Mouse (Mus musculus): ENCODE data around the gene Col16a1. TPM values are rescaled to one million over a fixed set of nuclear protein-coding genes. Genes with fewer than 3 reads are reported as not detected.
A peak's percentile ranks its signal among the peaks of the same experiment; 100 is the strongest.

Gene Col16a1
- total and polyA plus RNA-seq, 2 experiments from 2014 or later, result 13.1 to 19.9 TPM

DNA sequence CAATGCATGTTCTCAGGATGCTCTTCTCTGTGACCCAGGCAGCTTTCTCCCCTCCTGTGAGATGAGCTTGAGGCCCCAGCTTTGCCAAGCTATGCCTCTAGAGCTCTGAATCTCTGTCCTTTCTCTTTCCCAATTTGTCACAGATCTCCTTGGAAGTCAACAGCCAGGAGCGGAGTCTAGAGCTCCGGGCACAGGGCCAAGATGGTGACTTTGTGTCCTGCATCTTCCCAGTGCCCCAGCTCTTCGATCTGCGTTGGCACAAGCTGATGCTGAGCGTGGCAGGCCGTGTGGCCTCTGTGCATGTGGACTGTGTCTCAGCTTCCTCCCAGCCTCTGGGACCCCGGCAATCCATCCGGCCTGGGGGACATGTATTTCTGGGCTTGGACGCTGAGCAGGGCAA is 5.5 kb downstream of the Col16a1 start:
- H3K4me1 ChIP-seq (ENCODE audit: insufficient read depth, low read length), result peaks cover 30% of the 10 kb centered on the region
- 47% methylated on average over 9 of the region's 9 CpGs for WGBS
- ATAC-seq (no peak), DNase-seq (ENCODE audit: low spot score) (peak; percentile 72)
- H3K9me3 ChIP-seq (ENCODE audit: low read length), result no peaks in the 10 kb centered on the region
- H3K4me2 ChIP-seq (ENCODE audit: low read depth, low read length), result no peak overlapping the region
- no peaks in the 10 kb centered on the region for H3K36me3 ChIP-seq (ENCODE audit: insufficient read depth, low read length)
- no peak overlapping the region for H3K27ac ChIP-seq
- no peaks in the 10 kb centered on the region for H3K27me3 ChIP-seq (ENCODE audit: insufficient read depth, low read length)
- no peak for TF ChIP-seq CTCF (IDR thresholded peaks at IDR 0.05; ENCODE audit: low read depth)
- H3K4me3 ChIP-seq (ENCODE audit: low read length), result no peak overlapping the region
- H3K9ac ChIP-seq (replicated peaks; ENCODE audit: low read length), result 0 out of 2 replicates have a peak overlapping the region, but pooled peaks have one; percentile 1

GRCm38 (mm10) chr4:130054727-130055126 is 7.1 kb downstream of the Col16a1 start:
- 32% methylated on average over 1 of the region's 1 CpGs for WGBS
- no peak overlapping the region for H3K9ac ChIP-seq (replicated peaks; ENCODE audit: low read length)

DNA sequence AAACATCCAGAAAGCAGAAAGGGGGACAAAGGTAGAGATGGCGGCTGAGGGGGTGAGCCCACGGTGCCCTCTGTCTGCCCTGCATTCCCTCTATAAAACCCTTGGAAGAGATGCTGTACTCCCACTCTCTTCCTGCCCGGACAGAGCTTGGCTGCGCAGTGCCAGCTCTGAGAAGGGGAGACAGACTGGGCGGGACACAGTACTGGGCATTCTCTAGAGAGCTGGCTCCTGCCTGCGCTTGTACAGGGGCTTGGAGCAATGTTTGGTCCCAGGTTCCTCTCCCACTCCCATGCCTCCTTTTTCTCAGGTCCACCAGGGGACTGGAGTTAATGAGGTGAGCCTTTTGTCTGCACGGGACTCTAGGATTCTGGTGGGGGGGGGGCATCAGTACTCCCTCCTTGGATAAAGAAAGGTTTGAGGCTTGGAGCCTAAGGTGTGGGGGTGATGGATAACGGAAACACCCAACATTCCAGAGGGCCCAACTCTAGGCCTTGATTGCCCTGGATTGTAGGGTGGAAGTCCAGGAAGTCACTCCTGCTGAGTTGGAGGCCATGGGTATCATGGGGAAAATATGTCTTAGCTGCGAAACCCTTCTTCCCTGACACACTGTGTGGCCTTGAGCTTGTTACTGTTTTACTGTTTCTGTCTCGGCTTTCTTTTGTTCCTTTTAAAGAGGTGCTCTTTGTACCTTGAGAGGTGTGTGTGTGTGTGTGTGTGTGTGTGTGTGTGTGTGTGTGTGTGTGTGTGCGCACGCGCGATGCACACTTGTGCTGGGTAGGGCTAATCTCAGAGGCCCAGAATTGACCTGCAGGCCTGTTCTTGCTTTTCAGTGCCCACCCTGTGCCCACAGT is 7.7 kb downstream of the Col16a1 start:
- H3K4me2 ChIP-seq (ENCODE audit: low read depth, low read length), result no peak overlapping the region
- DNase-seq (ENCODE audit: low spot score) (peak; percentile 41), ATAC-seq (peak; percentile 68)
- H3K9ac ChIP-seq (replicated peaks; ENCODE audit: low read length), result 0 out of 2 replicates have a peak overlapping the region, but pooled peaks have one; percentile 21
- no peaks in the 10 kb centered on the region for H3K9me3 ChIP-seq (ENCODE audit: low read length)
- H3K36me3 ChIP-seq (ENCODE audit: insufficient read depth, low read length), result no peaks in the 10 kb centered on the region
- H3K27me3 ChIP-seq (ENCODE audit: insufficient read depth, low read length), result no peaks in the 10 kb centered on the region
- peak overlapping the region; percentile 80 for H3K27ac ChIP-seq
- no peak for TF ChIP-seq CTCF (IDR thresholded peaks at IDR 0.05; ENCODE audit: low read depth)
- H3K4me1 ChIP-seq (ENCODE audit: insufficient read depth, low read length), result peaks cover 30% of the 10 kb centered on the region
- no peak overlapping the region for H3K4me3 ChIP-seq (ENCODE audit: low read length)
- WGBS, result 70% methylated on average over 14 of the region's 14 CpGs

More at GRCm38 (mm10) chr4:130054727-130055126, 7.1 kb downstream of the Col16a1 start:
- H3K4me2 ChIP-seq (ENCODE audit: low read depth, low read length), result no peak overlapping the region
- no peaks in the 10 kb centered on the region for H3K36me3 ChIP-seq (ENCODE audit: insufficient read depth, low read length)
- H3K27ac ChIP-seq, result peak overlapping the region; percentile 80
- DNase-seq (ENCODE audit: low spot score), result peak; percentile 76
- no peaks in the 10 kb centered on the region for H3K9me3 ChIP-seq (ENCODE audit: low read length)
- no peak overlapping the region for H3K4me3 ChIP-seq (ENCODE audit: low read length)
- peaks cover 30% of the 10 kb centered on the region for H3K4me1 ChIP-seq (ENCODE audit: insufficient read depth, low read length)
- peak; percentile 80 for ATAC-seq
- TF ChIP-seq CTCF (IDR thresholded peaks at IDR 0.05; ENCODE audit: low read depth), result no peak
- H3K27me3 ChIP-seq (ENCODE audit: insufficient read depth, low read length), result no peaks in the 10 kb centered on the region

DNA sequence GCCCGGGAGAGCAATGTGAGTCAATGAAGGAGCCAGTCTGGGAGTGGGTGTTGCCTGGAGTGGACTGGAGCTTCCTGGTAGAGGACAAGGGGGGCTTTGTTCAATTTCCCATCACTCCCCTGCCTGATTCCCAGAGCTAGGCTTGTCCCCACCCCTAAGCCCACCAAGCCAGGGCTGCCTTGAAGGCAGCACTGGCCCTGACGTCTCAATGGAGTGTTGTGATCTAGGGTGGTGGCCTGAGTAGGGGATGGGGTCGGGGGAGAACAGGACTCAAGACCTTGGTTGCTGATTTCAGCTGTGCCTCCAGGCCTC is 8.3 kb downstream of the Col16a1 start:
- Histone ChIP-seq H3K4me2 (ENCODE audit: low read depth, low read length) (no peak overlapping the region), H3K27ac (peak overlapping the region; percentile 80; the same call in 1 of the 2 replicates), H3K4me3 (ENCODE audit: low read length) (no peak overlapping the region), H3K9ac (replicated peaks; ENCODE audit: low read length) (no peak overlapping the region), H3K27me3 (ENCODE audit: insufficient read depth, low read length) (no peaks in the 10 kb centered on the region), H3K36me3 (ENCODE audit: insufficient read depth, low read length) (no peaks in the 10 kb centered on the region), H3K4me1 (ENCODE audit: insufficient read depth, low read length) (peaks cover 30% of the 10 kb centered on the region), H3K9me3 (ENCODE audit: low read length) (no peaks in the 10 kb centered on the region)
- no peak for TF ChIP-seq CTCF (IDR thresholded peaks at IDR 0.05; ENCODE audit: low read depth)
- no peak for DNase-seq (ENCODE audit: low spot score)
- ATAC-seq, result peak; percentile 62
- WGBS, result 43% methylated on average over 3 of the region's 3 CpGs

DNA sequence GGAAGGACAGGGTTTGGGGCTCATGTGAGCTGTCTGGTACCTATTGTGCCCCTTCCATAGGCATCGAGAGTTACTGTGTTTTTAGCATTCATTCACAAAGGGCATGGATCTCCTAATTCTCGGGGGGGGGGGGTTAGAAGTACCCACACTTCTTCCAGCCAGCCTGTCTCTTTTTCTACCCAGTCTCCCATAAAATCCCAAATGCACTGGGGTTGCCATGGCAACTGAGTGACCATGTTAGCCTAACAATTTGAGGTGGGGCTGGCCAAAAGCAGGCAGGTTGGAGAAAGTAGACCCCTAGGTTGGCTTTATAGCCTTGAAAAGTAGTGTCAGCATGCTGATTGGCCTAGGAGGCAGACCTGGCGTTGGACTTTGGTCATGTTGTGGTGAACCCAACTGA is 8.8 kb downstream of the Col16a1 start:
- Histone ChIP-seq H3K4me1 (ENCODE audit: insufficient read depth, low read length) (peaks cover 30% of the 10 kb centered on the region), H3K27me3 (ENCODE audit: insufficient read depth, low read length) (no peaks in the 10 kb centered on the region), H3K27ac (peak overlapping the region; percentile 80; the same call in 1 of the 2 replicates), H3K9me3 (ENCODE audit: low read length) (no peaks in the 10 kb centered on the region), H3K9ac (replicated peaks; ENCODE audit: low read length) (no peak overlapping the region), H3K4me3 (ENCODE audit: low read length) (no peak overlapping the region), H3K4me2 (ENCODE audit: low read depth, low read length) (no peak overlapping the region), H3K36me3 (ENCODE audit: insufficient read depth, low read length) (no peaks in the 10 kb centered on the region)
- WGBS, result 47% methylated on average over 3 of the region's 3 CpGs
- TF ChIP-seq CTCF (IDR thresholded peaks at IDR 0.05; ENCODE audit: low read depth), result no peak
- ATAC-seq (no peak), DNase-seq (ENCODE audit: low spot score) (peak; percentile 50)

DNA sequence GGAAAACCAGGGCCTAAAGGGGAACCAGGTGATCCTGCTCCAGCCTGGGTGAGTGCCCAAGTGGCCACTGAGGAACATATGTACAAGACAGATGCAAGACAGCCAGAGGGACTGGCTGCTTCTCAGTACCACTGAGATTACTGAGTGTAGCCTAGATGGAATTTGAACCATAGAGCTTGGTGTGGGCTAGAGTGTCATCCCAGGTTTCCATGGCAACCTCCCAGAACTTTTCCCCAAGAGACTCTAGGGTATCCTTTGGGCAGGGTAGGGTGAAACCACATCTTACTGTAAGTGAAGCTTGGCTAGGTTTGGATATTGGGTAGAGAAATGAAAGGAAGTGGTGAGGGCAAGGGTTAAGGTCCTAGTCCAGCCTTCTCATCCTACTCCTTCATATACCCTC is 13.3 kb downstream of the Col16a1 start:
- H3K4me3 ChIP-seq (ENCODE audit: low read length), result no peak overlapping the region
- no peaks in the 10 kb centered on the region for H3K27me3 ChIP-seq (ENCODE audit: insufficient read depth, low read length)
- H3K9ac ChIP-seq (replicated peaks; ENCODE audit: low read length), result no peak overlapping the region
- ATAC-seq (no peak), DNase-seq (ENCODE audit: low spot score) (peak; percentile 55)
- H3K4me1 ChIP-seq (ENCODE audit: insufficient read depth, low read length), result peaks cover 9% of the 10 kb centered on the region
- H3K36me3 ChIP-seq (ENCODE audit: insufficient read depth, low read length), result no peaks in the 10 kb centered on the region
- H3K4me2 ChIP-seq (ENCODE audit: low read depth, low read length), result no peak overlapping the region
- TF ChIP-seq CTCF (IDR thresholded peaks at IDR 0.05; ENCODE audit: low read depth), result no peak
- no peak overlapping the region for H3K27ac ChIP-seq
- no peaks in the 10 kb centered on the region for H3K9me3 ChIP-seq (ENCODE audit: low read length)

DNA sequence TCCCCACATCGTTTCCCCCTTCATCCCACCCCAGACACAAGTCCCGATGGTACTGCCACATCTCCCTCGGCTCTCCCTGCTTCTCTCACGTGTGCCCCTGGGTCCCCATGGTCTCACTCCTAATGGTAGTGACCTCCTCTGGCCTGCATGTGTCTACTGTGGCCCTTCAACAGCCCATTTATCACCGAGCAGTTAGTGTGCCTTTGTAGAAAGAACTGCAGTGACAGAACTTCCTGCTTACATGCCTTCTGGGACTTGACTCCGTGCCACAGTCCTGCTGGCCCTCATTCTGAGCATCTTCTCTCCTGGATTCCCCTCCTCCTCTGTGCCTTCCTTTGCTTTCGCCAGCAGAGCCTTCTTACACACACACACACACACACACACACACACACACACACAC is 15.6 kb downstream of the Col16a1 start:
- Histone ChIP-seq H3K9ac (replicated peaks; ENCODE audit: low read length) (no peak overlapping the region), H3K9me3 (ENCODE audit: low read length) (no peaks in the 10 kb centered on the region), H3K27me3 (ENCODE audit: insufficient read depth, low read length) (no peaks in the 10 kb centered on the region), H3K27ac (no peak overlapping the region), H3K4me3 (ENCODE audit: low read length) (no peak overlapping the region), H3K36me3 (ENCODE audit: insufficient read depth, low read length) (no peaks in the 10 kb centered on the region), H3K4me2 (ENCODE audit: low read depth, low read length) (no peak overlapping the region), H3K4me1 (ENCODE audit: insufficient read depth, low read length) (no peaks in the 10 kb centered on the region)
- no peak for TF ChIP-seq CTCF (IDR thresholded peaks at IDR 0.05; ENCODE audit: low read depth)
- no peak for DNase-seq (ENCODE audit: low spot score)
- 64% methylated on average over 7 of the region's 7 CpGs for WGBS
- no peak for ATAC-seq

Data from hindbrain, postnatal 0 days (tissue).